Mouse (Mus musculus) monocyte, adult 2 months (primary cell): ENCODE results near the gene Tmem56.

ENCODE experiments used
- DNase-seq, 2 experiments: peaks; one replicate each; pipeline ENCODE4 v3.0.0; 2022; ENCODE audit warnings: low spot score in 2 of 2, low read depth in 1 of 2

Tmem56 gene

DNA sequence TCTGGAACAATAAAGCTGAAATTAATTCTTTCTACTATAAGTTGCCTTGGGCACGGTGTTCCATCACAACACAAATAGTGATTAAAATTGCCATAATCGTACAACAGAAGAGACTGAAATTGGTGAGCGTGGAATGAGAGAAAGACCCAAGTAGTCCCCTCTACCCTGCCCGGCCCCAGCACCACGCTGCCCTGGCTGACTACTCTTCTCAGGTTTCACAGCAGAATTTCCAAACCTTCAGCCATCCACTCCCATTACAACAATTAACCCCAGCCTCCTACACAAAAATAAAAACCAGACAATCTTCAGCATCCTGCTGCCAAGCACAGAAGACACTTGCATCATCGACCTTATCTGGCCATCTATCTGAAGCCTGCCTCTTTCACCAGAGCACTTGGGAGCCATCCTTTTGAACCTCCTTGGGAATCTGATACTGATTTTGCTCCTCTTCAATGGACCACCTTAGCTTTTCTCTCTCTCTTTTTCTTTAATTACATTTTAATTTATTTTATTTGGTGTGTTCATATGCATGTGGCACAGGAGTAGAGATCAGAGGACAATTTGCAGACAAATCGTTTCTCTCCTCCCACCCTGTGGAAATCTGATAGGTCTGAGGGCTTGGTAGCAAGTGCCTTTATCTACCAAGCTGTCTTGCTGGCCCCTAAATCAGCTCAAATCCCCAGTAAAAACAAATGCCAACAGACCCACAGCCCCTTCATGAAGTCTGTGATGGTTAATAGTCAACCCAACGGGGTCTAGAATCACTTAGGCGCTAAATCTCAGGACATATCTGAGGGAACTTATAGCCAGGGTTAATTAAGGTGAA, 40.6 kb downstream of the Tmem56 start:
- DNase-seq = no peak

DNA sequence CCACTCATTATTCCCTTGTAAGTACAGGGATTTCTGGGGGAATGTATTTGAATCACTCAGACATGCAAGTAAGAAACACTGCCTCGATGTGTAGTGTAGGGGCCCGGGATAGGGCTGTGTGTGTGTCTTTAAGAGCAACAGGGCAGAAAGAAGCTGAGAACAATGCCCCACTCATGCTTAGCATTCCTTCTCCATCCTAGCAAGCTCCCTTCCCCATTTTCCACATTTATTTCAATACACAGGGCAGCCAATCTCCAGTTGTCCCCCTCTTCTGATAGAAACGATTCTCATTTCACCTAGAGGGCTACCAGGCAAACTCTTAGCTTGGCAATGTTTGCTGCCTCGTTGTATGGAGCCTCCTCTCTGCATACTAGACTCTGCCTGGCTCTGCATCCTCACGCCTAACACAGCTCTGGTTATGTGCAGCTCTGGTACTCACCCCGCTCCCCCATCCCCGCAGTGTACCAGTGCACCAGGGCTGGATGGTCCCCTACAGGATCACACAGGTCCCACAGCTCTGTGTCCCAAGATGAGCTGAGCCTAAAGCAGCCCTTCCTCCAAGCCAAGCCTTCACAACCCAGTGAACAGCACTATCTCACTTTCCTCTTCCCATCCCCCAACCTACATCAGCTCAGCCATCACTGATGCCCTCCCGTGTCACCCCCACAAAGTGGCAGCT, 42.4 kb downstream of the Tmem56 start:
- DNase-seq = no peak

DNA sequence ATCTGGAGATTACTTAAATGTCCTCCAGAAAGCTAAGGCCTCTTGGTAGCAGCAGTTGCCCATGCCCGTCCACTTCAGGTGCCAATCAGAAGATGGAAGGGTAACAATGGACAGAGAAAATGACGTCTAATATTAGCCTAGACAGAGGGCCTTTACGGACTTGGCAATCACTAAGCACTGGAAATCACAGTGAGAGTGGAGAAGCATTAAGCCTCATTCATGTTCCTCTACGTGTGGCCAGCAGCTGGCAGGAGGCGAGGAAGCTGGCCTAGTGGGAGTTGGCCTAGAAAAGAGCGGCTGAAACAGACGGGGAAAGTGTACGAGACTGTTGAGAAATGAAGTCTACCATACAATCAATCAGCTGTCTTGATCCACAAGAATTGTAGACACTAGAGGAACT, 43.8 kb downstream of the Tmem56 start:
- DNase-seq = no peak

DNA sequence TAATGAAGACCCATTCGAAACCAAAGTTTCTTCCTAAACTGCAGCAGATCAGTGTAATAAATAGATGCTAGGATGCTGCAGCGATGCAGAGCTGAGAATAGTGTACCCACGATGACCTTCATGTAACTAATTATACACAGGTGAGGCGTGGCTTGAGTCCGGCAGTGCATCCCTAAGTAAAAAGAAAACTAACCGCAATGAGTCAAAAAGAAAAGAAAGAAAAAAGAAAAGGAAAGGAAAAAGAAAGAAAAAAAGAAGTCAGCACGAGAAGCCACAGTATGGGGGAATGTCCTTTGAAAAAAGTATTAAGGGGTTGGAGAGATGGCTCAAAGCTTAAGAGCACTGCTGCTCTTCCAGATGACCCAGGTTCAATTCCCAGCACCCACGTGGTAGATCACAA, 58.1 kb downstream of the Tmem56 start:
- no peak for DNase-seq

- no peak for DNase-seq
Measured at GRCm38 (mm10) chr3:121224185-121224584, 58.7 kb downstream of the Tmem56 start.

DNA sequence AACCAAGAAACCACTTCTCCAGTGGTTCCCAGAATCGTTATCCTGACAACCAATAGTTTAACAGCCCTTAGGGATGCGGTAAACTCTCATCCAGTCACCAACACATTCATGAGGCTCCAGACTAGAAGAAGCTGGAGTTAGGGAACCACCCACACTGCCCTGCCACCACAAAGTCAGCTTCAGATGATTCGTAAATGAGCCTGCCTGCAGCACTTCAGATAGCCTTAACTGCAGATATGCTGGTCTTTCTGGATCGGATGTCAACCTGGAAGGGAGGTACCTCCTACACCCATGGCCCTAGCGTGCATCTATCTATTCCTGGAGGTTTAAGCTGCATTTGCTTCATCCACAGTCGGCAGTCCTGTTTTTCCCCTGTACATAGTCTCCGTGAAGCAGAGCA, 60.9 kb downstream of the Tmem56 start:
- no peak for DNase-seq

- no peak for DNase-seq
Measured at GRCm38 (mm10) chr3:121217011-121217410, 65.9 kb downstream of the Tmem56 start.

- DNase-seq = no peak
Measured at GRCm38 (mm10) chr3:121213501-121213900, 69.4 kb downstream of the Tmem56 start.

DNA sequence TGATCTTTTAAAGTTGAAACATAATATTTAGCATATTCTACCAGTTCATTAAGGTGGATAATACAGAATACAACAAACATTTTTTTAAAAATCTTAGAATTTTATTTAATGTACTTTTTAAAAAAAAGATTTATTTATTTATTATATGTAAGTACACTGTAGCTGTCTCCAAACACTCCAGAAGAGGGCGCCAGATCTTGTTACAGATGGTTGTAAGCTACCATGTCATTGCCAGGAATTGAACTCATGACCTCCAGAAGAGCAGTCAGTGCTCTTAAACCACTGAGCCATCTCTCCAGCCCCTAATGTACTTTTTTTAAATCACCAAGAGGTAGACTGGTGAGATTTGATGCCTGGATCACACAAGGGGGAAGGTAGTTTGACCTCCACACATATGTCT, 70.7 kb downstream of the Tmem56 start:
- no peak for DNase-seq

GRCm38 (mm10) chr3:121208994-121209393, 73.9 kb downstream of the Tmem56 start:
- no peak for DNase-seq

- no peak for DNase-seq
Measured at GRCm38 (mm10) chr3:121206202-121206882, 76.6 kb downstream of the Tmem56 start.

DNA sequence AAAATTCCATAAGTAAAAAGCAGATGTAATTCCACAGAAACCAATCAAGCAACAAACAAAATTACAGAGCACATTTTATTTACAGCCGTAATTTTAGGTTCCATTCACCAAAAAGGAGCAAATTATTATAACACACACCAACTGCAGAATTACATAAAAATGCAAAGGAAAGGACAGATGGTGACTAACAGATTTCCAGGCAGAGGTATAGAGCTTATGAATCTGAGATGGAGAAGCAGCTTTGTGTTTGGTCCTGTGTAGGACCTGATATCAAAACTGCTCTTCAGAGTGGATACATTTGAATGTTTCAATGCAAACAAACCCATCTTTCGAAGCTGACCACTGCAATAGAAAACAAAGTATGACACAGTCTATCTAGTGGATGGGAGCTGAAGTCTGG, 80.3 kb downstream of the Tmem56 start:
- DNase-seq = no peak

- no peak for DNase-seq
Measured at GRCm38 (mm10) chr3:121201012-121201747, 81.7 kb downstream of the Tmem56 start.

GRCm38 (mm10) chr3:121189199-121189598, 93.7 kb downstream of the Tmem56 start:
- no peak for DNase-seq

DNA sequence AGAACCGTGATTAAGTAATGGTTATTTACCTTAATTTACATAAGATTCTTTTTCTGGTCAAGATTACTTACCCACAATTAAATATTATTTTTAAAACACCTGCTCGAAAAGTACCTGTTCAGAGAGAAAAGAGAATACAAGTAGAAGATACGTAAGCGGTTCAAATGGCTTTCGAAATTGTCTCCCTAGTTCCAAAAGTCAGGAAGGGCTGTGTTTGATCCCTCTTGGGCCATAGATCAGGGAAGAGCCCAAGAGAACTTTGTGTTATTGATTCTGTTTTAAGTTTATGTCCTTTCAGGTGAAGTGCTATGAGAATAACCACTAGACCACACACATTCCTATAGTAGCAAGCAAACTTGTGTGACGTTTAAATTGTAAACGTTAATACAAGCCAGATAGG, 95.4 kb downstream of the Tmem56 start:
- DNase-seq = no peak

DNA sequence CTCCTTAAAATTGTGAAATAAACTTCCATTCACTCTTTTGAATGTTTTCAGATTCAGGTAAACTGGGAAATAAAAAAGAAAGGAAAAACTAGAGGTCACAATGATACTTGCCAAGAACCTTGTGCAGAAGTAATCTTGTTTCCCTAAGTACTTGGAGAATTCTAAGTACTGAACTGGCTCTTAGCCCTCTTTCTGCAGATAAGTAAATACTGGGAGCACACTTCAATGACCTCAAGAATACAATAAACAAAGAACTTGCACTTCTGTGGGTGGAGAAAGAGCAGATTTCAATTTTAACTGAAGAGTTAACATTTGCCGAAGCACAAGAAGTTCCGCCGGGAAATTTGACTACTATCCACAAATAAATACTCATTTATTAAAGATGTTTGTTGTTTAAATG, 96.0 kb downstream of the Tmem56 start:
- no peak for DNase-seq

DNA sequence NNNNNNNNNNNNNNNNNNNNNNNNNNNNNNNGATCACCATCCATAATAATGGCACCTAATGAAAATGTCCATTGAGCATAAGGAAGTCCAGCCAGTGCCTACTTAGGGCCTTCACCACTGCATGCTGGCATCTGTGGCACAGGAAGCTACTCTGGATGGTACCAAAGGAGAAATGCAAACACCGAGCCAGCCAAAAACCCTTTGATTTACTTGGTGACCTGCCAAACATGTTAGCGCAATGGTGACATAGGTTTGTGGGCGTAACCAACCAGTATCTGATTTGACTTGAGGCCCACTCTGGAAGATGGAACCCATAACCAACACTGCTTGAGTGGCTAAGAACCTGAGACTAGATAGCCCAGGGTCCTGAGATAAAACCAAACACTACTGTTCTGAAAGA, 97.7 kb downstream of the Tmem56 start:
- DNase-seq = no peak

DNA sequence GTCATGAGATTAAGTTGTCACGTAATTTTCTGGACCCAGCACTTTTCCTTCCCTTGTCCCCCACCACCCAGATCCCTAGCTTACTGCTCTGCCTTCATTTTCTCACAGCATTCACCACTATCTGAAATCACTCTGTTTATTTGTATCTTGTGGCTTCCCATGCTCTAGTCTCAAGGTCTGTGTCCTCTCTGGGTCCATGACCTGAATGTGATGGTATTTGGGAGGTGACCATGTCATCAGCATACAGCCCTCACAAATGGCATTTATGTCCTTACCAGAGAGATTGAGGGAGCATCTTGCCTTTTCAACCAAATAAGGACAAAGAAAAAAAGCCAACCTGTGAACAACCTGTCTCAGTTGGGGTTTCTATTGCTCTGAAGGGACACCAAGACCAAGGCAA, 106.9 kb downstream of the Tmem56 start:
- DNase-seq = no peak

DNA sequence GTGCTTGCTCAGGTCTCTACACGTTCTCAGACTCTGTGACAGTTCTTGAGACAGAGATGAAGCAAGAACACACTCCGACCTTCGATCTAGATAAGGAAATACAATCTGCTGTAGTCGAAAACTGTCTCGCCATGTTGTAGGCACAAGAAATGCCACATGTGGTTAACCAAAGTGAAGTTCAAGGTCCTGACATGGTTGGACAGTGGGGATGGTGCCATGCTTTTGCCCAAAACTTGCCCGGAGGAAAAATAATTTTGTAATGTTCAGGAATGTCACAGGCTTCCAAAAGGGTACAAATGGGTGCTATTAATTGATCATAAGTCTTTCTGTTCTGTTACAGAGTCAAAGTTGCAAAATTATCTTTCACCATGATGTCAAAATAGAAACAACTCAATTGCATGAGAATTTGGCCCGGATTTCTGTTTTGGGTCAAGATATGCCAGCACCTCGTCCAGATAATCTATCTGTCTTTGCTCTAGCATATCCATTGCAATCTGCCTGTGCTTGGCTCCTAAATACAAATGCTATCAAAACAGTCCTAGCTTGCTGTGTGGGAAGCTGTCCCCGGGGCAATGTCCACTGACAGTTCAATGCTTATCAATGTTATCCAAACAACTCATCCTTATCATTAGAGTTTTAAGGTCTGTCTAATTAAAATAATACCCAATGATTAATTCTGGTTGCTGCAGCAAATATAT, 108.5 kb downstream of the Tmem56 start:
- no peak for DNase-seq

DNA sequence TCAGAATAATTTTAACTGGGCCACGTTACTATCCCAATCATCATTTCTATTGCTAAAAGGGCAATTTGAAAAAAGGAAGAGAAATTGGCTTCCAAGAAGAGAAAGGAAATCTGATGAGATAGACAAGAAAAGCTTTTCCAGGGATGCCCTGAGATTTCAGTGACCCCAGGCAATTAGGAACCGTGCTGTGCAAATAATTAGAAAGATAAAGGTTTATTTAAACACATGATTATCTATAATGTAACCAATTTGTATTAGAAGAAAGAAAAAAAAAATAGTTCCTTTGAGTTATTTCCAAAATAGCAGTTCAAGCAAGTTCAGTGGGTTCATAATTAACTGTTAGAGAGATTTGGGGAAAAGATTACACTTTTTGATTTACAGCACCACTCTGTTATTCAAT, 110.2 kb downstream of the Tmem56 start:
- no peak for DNase-seq

GRCm38 (mm10) chr3:121171872-121172265, 111.0 kb downstream of the Tmem56 start:
- DNase-seq = no peak
